Mouse (Mus musculus) heart, postnatal 0 days (tissue): ENCODE results near the gene Nudt6.

ENCODE experiments used
- CTCF ChIP-seq: IDR thresholded peaks from 2 replicates; pipeline ENCODE4 v1.5.1; 2016; ENCODE audit warnings: antibody characterized with exemption, control low read depth, low read depth
- EP300 ChIP-seq: IDR thresholded peaks from 2 replicates; pipeline ENCODE4 v1.6.1; 2016; ENCODE audit warnings: antibody characterized with exemption, low read depth

GRCm38 (mm10) chr3:37398661-37399395, 21.2 kb downstream of the Nudt6 start:
- TF ChIP-seq CTCF (no peak), EP300 (peak; percentile 57; the same call in 1 of the 2 replicates)
